Mouse (Mus musculus) bone marrow, adult 2 months (tissue): ENCODE results near the gene Aqp1.

Experiments
- CTCF ChIP-seq: fragments of 200-500 bp; IDR thresholded peaks from 2 replicates; pipeline ENCODE4 v1.5.1; 2011; ENCODE audit warnings: low read length, control low read depth; ENCODE audit not compliant: control insufficient read depth, insufficient read depth
- POLR2A ChIP-seq: fragments of 200-500 bp; IDR thresholded peaks from 2 replicates; pipeline ENCODE4 v1.6.1; 2011; ENCODE audit warnings: low read depth, mild to moderate bottlenecking, control low read depth, low read length, borderline replicate concordance; ENCODE audit not compliant: control insufficient read depth

GRCm38 (mm10) chr6:55319585-55320551, 16.4 kb upstream of the Aqp1 start:
- TF ChIP-seq CTCF (no peak), POLR2A (no peak)
